ENCODE assay signal across 18 mouse cellular contexts in the genomic region with DNA sequence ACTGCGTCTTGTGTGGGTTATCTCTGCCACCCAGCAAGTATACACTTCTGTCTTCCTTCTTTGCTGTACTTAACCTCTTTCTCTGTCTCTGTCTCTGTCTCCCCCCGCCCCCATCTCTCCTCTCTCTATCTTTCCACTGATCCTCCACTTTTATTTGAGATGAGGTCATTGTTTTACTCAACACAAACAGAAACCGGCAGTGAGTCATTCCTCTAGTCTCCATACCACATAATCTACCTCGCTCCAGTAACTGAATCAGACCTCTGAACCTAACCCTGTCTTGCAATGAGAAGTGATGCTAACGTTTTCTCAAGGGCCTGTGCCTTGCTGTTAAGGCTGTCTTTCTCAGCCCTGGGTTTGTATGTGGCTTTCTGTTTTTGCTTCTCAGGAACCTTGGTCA. TPM values are rescaled to one million over a fixed set of nuclear protein-coding genes. Genes with fewer than 3 reads are reported as not detected.
A peak's percentile ranks its signal among the peaks of the same experiment; 100 is the strongest.
DNase-seq lines count a peak whose midpoint lies in the region; TF ChIP-seq lines count a peak whose summit lies in the region.
"Had no signal": no experiment of that assay in that cellular context is flagged by ENCODE, and none has a peak within 500 bp of the region (broad histone marks: within the 10 kb centered on the region; RNA-seq: fewer than 3 reads in every experiment).

No protein-coding gene starts in this region.

- peaks cover 6 to 13% of the 10 kb centered on the region in 2 experiments; a peak in 3 of 4 replicates for H3K4me1 ChIP-seq in CH12.LX (ENCODE audit: control insufficient read depth in 1 of 2, insufficient read depth in 2 of 2)
- peaks cover 7% of the 10 kb centered on the region; the same call in 1 of the 2 replicates for H3K4me1 ChIP-seq in small intestine, adult 2 months (ENCODE audit: control insufficient read depth, insufficient read depth, insufficient read length, low read length)
- H3K4me1 ChIP-seq: forebrain, embryonic 13.5 days; hindbrain, embryonic 12.5 days had no signal

- H3K27ac ChIP-seq in CH12.LX (ENCODE audit: insufficient read depth, low read depth) = peak overlapping the region; percentile 74
- H3K27ac ChIP-seq in small intestine, adult 2 months (ENCODE audit: insufficient read depth, low read depth, low read length) = 0 out of 2 replicates have a peak overlapping the region, but pooled peaks have one; percentile 27
- H3K27ac ChIP-seq: forebrain, embryonic 13.5 days; hindbrain, embryonic 12.5 days; macrophage had no signal

- WGBS in small intestine, adult 2 months = 36% methylated on average over 5 of the region's 5 CpGs

- 0 out of 2 replicates have a peak, but pooled peaks have one; percentile 34 for TF ChIP-seq POLR2A in CH12.LX (IDR thresholded peaks at IDR 0.05; ENCODE audit: low read depth, low read length)
- no peak for TF ChIP-seq POLR2A in small intestine, adult 2 months (IDR thresholded peaks at IDR 0.05; ENCODE audit: low read depth, low read length)

- H3K79me2 ChIP-seq in C2C12 (ENCODE audit: control insufficient read depth, insufficient read depth) = no peaks in the 10 kb centered on the region
- no peaks in the 10 kb centered on the region for H3K79me2 ChIP-seq in CH12.LX (replicated peaks; ENCODE audit: control insufficient read depth, extremely low read depth, insufficient read depth, poor library complexity, severe bottlenecking)

- no peaks in the 10 kb centered on the region for H3K36me3 ChIP-seq in C2C12 (ENCODE audit: control insufficient read depth, insufficient read depth)
- H3K36me3 ChIP-seq in CH12.LX (replicated peaks in 1 of 2; ENCODE audit: control insufficient read depth in 1 of 2, insufficient read depth in 1 of 2, low read length in 1 of 2) = no peaks in the 10 kb centered on the region
- no peaks in the 10 kb centered on the region for H3K36me3 ChIP-seq in small intestine, adult 2 months (ENCODE audit: control insufficient read depth, insufficient read depth, low read length)
- H3K36me3 ChIP-seq: hindbrain, embryonic 12.5 days had no signal

- in situ Hi-C loops in CH12.LX (cut with MboI; ENCODE audit: low pct_ligation_motif_present, low pct_unique_long_range_greater_than_20kb, low sequenced_read_pairs) = no loop called here

- no peak overlapping the region for H3ac ChIP-seq in C2C12 (ENCODE audit: control insufficient read depth, insufficient read length, low read depth)

- H3K27me3 ChIP-seq in C2C12 (ENCODE audit: control insufficient read depth, insufficient read depth, insufficient read length) (no peaks in the 10 kb centered on the region), CH12.LX (replicated peaks) (no peaks in the 10 kb centered on the region)
- no peaks in the 10 kb centered on the region for H3K27me3 ChIP-seq in small intestine, adult 2 months (ENCODE audit: control insufficient read depth, insufficient read depth, low read length)
- H3K27me3 ChIP-seq: forebrain, embryonic 13.5 days; hindbrain, embryonic 12.5 days had no signal

- H3K9ac ChIP-seq in CH12.LX (ENCODE audit: insufficient read depth, low read depth) = peak overlapping the region; percentile 47
- H3K9ac ChIP-seq: forebrain, embryonic 13.5 days; hindbrain, embryonic 12.5 days had no signal

- TF ChIP-seq RAD21 in CH12.LX (IDR thresholded peaks at IDR 0.05; ENCODE audit: low read depth, low read length) = no peak

- DNase-seq in CH12.LX (ENCODE audit: extremely low read depth) (peak; percentile 85), MN1 (ENCODE audit: low spot score) (no peak)
- peak; percentile 31 for DNase-seq in fibroblast of lung, adult 2 months (ENCODE audit: low read depth)
- DNase-seq in c-Kit-positive CD71-positive TER-119-positive erythroid progenitor cells, embryonic 14.5 days (ENCODE audit: low spot score) = no peak
- DNase-seq in heart, adult 18-20 months = no peak
- DNase-seq: adrenal gland, postnatal 36 days; cerebellum, postnatal 10 days; gastrocnemius, postnatal 14 days; kidney, adult 18-20 months; kidney, postnatal 36 days; right cerebral cortex, postnatal 4 days; thymus, adult 18-20 months had no signal

- dilution Hi-C loops in CH12.LX (cut with MboI; ENCODE audit: extremely low pct_ligation_motif_present, extremely low pct_unique_long_range_greater_than_20kb, low sequenced_read_pairs) = no loop called here

- no peak overlapping the region for H3K4me3 ChIP-seq in C2C12 (ENCODE audit: insufficient read depth, poor library complexity, severe bottlenecking)
- no peak overlapping the region for H3K4me3 ChIP-seq in CH12.LX (replicated peaks in 1 of 3; ENCODE audit: low read depth in 2 of 3, low read length in 2 of 3, poor library complexity in 1 of 3)
- no peak overlapping the region for H3K4me3 ChIP-seq in small intestine, adult 2 months (ENCODE audit: low read depth, low read length)
- H3K4me3 ChIP-seq: forebrain, embryonic 13.5 days; hindbrain, embryonic 12.5 days had no signal

- TF ChIP-seq CTCF in C2C12 (IDR thresholded peaks at IDR 0.05; ENCODE audit: control insufficient read depth, insufficient read depth, insufficient read length) = no peak
- TF ChIP-seq CTCF in CH12.LX (conservative IDR thresholded peaks at IDR 0.05 in 1 of 2, IDR thresholded peaks at IDR 0.05 in 1 of 2; ENCODE audit: low read depth in 2 of 2, low read length in 2 of 2) = no peak
- no peak for TF ChIP-seq CTCF in small intestine, adult 2 months (IDR thresholded peaks at IDR 0.05; ENCODE audit: extremely low read depth, insufficient read length, insufficient replicate concordance, low read depth, low read length)

- peak overlapping the region; percentile 27 for H3K4me2 ChIP-seq in CH12.LX (ENCODE audit: insufficient read depth, low read depth, poor library complexity, severe bottlenecking)
- H3K4me2 ChIP-seq: forebrain, embryonic 13.5 days; hindbrain, embryonic 12.5 days; midbrain, embryonic 11.5 days had no signal

- H3K9me3 ChIP-seq in CH12.LX (replicated peaks; ENCODE audit: low read length) = peaks cover 5% of the 10 kb centered on the region
- H3K9me3 ChIP-seq: forebrain, embryonic 13.5 days; hindbrain, embryonic 12.5 days had no signal

- TF ChIP-seq EP300 in CH12.LX (IDR thresholded peaks at IDR 0.05; ENCODE audit: low read length) = peak; percentile 90

- no peaks in the 10 kb centered on the region for H3K79me3 ChIP-seq in C2C12 (ENCODE audit: low read depth)

TF ChIP-seq in C2C12, 6 proteins besides CTCF, POLR2A, EP300 and RAD21:
- peak; percentile 10 for TF ChIP-seq CEBPB (IDR thresholded peaks at IDR 0.05; ENCODE audit: low read depth)
- TF ChIP-seq USF1 (IDR thresholded peaks at IDR 0.05; ENCODE audit: low read depth) = no peak
- TF ChIP-seq FOSL1 (IDR thresholded peaks at IDR 0.05; ENCODE audit: insufficient read depth, low read length, poor library complexity, severe bottlenecking) = peak; percentile 48

TF ChIP-seq in CH12.LX, 34 proteins besides CTCF, POLR2A, EP300 and RAD21 (continues in another document):
- TF ChIP-seq TCF12 (IDR thresholded peaks at IDR 0.05; ENCODE audit: low read depth, low read length) = peak; percentile 68
- peak; percentile 95 for TF ChIP-seq JUND (conservative IDR thresholded peaks at IDR 0.05; ENCODE audit: low read depth, low read length)
- no peak for TF ChIP-seq NRF1 (IDR thresholded peaks at IDR 0.05; ENCODE audit: low read depth, low read length)
- TF ChIP-seq MYC (IDR thresholded peaks at IDR 0.05; ENCODE audit: low read depth, low read length) = peak; percentile 55; the same call in 1 of the 2 replicates
- no peak for TF ChIP-seq GABPA (IDR thresholded peaks at IDR 0.05; ENCODE audit: insufficient replicate concordance, low read depth, low read length)
- TF ChIP-seq UBTF (IDR thresholded peaks at IDR 0.05; ENCODE audit: low read depth, low read length) = no peak
- TF ChIP-seq JUN (IDR thresholded peaks at IDR 0.05; ENCODE audit: insufficient read depth, low read depth, low read length) = peak; percentile 98
- peak; percentile 86 for TF ChIP-seq ETS1 (conservative IDR thresholded peaks at IDR 0.05; ENCODE audit: low read depth, low read length)
- no peak for TF ChIP-seq PAX5 (IDR thresholded peaks at IDR 0.05; ENCODE audit: low read length)
- peak; percentile 63 for TF ChIP-seq BHLHE40 (IDR thresholded peaks at IDR 0.05; ENCODE audit: low read depth, low read length)
- TF ChIP-seq RCOR1 (conservative IDR thresholded peaks at IDR 0.05; ENCODE audit: low read depth, low read length) = 0 out of 2 replicates have a peak, but pooled peaks have one; percentile 56
- TF ChIP-seq ZKSCAN1 (IDR thresholded peaks at IDR 0.05; ENCODE audit: borderline replicate concordance, low read depth, low read length) = no peak
- peak; percentile 93 for TF ChIP-seq IRF4 (IDR thresholded peaks at IDR 0.05; ENCODE audit: low read depth, low read length)
- TF ChIP-seq ZC3H11A (IDR thresholded peaks at IDR 0.05; ENCODE audit: low read depth, low read length) = no peak
- TF ChIP-seq KAT2A (IDR thresholded peaks at IDR 0.05; ENCODE audit: insufficient replicate concordance, low read length) = no peak
- peak; percentile 13; the same call in 1 of the 2 replicates for TF ChIP-seq MAFK (IDR thresholded peaks at IDR 0.05; ENCODE audit: insufficient replicate concordance, low read length)
- TF ChIP-seq MXI1 (IDR thresholded peaks at IDR 0.05; ENCODE audit: low read depth, low read length) = peak; percentile 30; the same call in 1 of the 2 replicates
- TF ChIP-seq USF1 (IDR thresholded peaks at IDR 0.05; ENCODE audit: low read depth, low read length) = no peak
- no peak for TF ChIP-seq ZNF384 (IDR thresholded peaks at IDR 0.05; ENCODE audit: low read depth, low read length)
- no peak for TF ChIP-seq USF2 (conservative IDR thresholded peaks at IDR 0.05; ENCODE audit: low read depth, low read length)
- no peak for TF ChIP-seq E2F4 (IDR thresholded peaks at IDR 0.05; ENCODE audit: insufficient replicate concordance, low read depth, low read length)
- TF ChIP-seq CHD1 (IDR thresholded peaks at IDR 0.05; ENCODE audit: low read depth, low read length) = no peak
- TF ChIP-seq TBP (conservative IDR thresholded peaks at IDR 0.05; ENCODE audit: low read depth, low read length) = 0 out of 2 replicates have a peak, but pooled peaks have one; percentile 19
- TF ChIP-seq HCFC1 (IDR thresholded peaks at IDR 0.05; ENCODE audit: low read depth, low read length) = no peak
- TF ChIP-seq SMC3 (IDR thresholded peaks at IDR 0.05; ENCODE audit: low read depth, low read length) = no peak
- no peak for TF ChIP-seq NELFE (IDR thresholded peaks at IDR 0.05; ENCODE audit: low read depth, low read length)
- TF ChIP-seq ZMIZ1 (IDR thresholded peaks at IDR 0.05; ENCODE audit: low read depth, low read length) = no peak
- TF ChIP-seq MAX (IDR thresholded peaks at IDR 0.05; ENCODE audit: low read length) = no peak

RNA-seq across cellular contexts. Expression of a gene that starts 22.4 kb away (rescaled TPM):
- polyA plus RNA-seq in C2C12 (2012; fragmentation: generic; extraction: Trizol) (19.0 TPM), CH12.LX (2012; ENCODE audit: insufficient read length, low read depth) (155 and 169 TPM in 2 replicates)
- total RNA-seq in CH12.LX (2012; rRNA removed) (95.9 and 121 TPM in 2 replicates), CH12.LX (2014; rRNA removed) (61.9 and 68.4 TPM in 2 replicates)
- 1.4 and 4.3 TPM in 2 replicates for polyA plus RNA-seq in small intestine, adult 2 months (2012; rRNA removed)
- 10 to 100 TPM; 30.5 to 33.9 TPM for total RNA-seq in heart, adult 18-20 months (2021)

Comparison
In these comparisons a context has a peak if more than half of its experiments do, and no peak if none do; other contexts are left out.
1. DNase-seq: peak in CH12.LX (single experiment) and fibroblast of lung, adult 2 months (single experiment); none in c-Kit-positive CD71-positive TER-119-positive erythroid progenitor cells, embryonic 14.5 days (single experiment), MN1 (single experiment) and heart, adult 18-20 months (0 of 2).